Mouse (Mus musculus): ENCODE measurements around the gene Plet1. TPM values are rescaled to one million over a fixed set of nuclear protein-coding genes. Genes with fewer than 3 reads are reported as not detected.

Gene Plet1
- total RNA-seq, 1 experiment from 2014 or later, result 17.9 TPM

- ATAC-seq (ENCODE audit: extremely low read depth, insufficient number of reproducible peaks, low FRiP score, poor library complexity, severe bottlenecking), result no peak; the same call in 1 of the 2 replicates
These were observed 33.5 kb downstream of the Plet1 start for GRCm38 (mm10) chr9:50527860-50528259.

GRCm38 (mm10) chr9:50528293-50528892 is 34.1 kb downstream of the Plet1 start, which contains the start of gene Pts:
TSS of gene Pts (minus strand) at chr9:50528724.
- ATAC-seq (ENCODE audit: extremely low read depth, insufficient number of reproducible peaks, low FRiP score, poor library complexity, severe bottlenecking), result peak; percentile 88

GRCm38 (mm10) chr9:50530890-50531289 is 36.6 kb downstream of the Plet1 start:
- ATAC-seq (ENCODE audit: extremely low read depth, insufficient number of reproducible peaks, low FRiP score, poor library complexity, severe bottlenecking), result no peak

GRCm38 (mm10) chr9:50533328-50533727 is 39.0 kb downstream of the Plet1 start:
- peak; percentile 52 for ATAC-seq (ENCODE audit: extremely low read depth, insufficient number of reproducible peaks, low FRiP score, poor library complexity, severe bottlenecking)

- ATAC-seq (ENCODE audit: extremely low read depth, insufficient number of reproducible peaks, low FRiP score, poor library complexity, severe bottlenecking), result no peak
These were observed 39.5 kb downstream of the Plet1 start for GRCm38 (mm10) chr9:50533791-50534190.

- no peak for ATAC-seq (ENCODE audit: extremely low read depth, insufficient number of reproducible peaks, low FRiP score, poor library complexity, severe bottlenecking)
These were observed 41.6 kb downstream of the Plet1 start for GRCm38 (mm10) chr9:50535930-50536329.

GRCm38 (mm10) chr9:50536603-50537135 is 42.3 kb downstream of the Plet1 start:
- ATAC-seq (ENCODE audit: extremely low read depth, insufficient number of reproducible peaks, low FRiP score, poor library complexity, severe bottlenecking), result no peak

GRCm38 (mm10) chr9:50537295-50537694 is 43.0 kb downstream of the Plet1 start:
- ATAC-seq (ENCODE audit: extremely low read depth, insufficient number of reproducible peaks, low FRiP score, poor library complexity, severe bottlenecking), result no peak

GRCm38 (mm10) chr9:50540170-50540569 is 45.8 kb downstream of the Plet1 start:
- 0 out of 2 replicates have a peak, but pooled peaks have one; percentile 44 for ATAC-seq (ENCODE audit: extremely low read depth, insufficient number of reproducible peaks, low FRiP score, poor library complexity, severe bottlenecking)

GRCm38 (mm10) chr9:50542401-50542800 is 48.1 kb downstream of the Plet1 start:
- ATAC-seq (ENCODE audit: extremely low read depth, insufficient number of reproducible peaks, low FRiP score, poor library complexity, severe bottlenecking), result no peak

GRCm38 (mm10) chr9:50547859-50548478 is 53.6 kb downstream of the Plet1 start:
- ATAC-seq (ENCODE audit: extremely low read depth, insufficient number of reproducible peaks, low FRiP score, poor library complexity, severe bottlenecking), result peak; percentile 93

- ATAC-seq (ENCODE audit: extremely low read depth, insufficient number of reproducible peaks, low FRiP score, poor library complexity, severe bottlenecking), result no peak
These were observed 54.6 kb downstream of the Plet1 start for GRCm38 (mm10) chr9:50548936-50549335.

- no peak for ATAC-seq (ENCODE audit: extremely low read depth, insufficient number of reproducible peaks, low FRiP score, poor library complexity, severe bottlenecking)
These were observed 57.9 kb downstream of the Plet1 start for GRCm38 (mm10) chr9:50552206-50552605.

- ATAC-seq (ENCODE audit: extremely low read depth, insufficient number of reproducible peaks, low FRiP score, poor library complexity, severe bottlenecking), result peak; percentile 17; the same call in 1 of the 2 replicates
These were observed 59.2 kb downstream of the Plet1 start for GRCm38 (mm10) chr9:50553547-50553946.

GRCm38 (mm10) chr9:50554241-50555093 is 60.1 kb downstream of the Plet1 start, which contains the start of gene Il18:
TSS of gene Il18 (plus strand) at chr9:50554827.
- peak; percentile 80 for ATAC-seq (ENCODE audit: extremely low read depth, insufficient number of reproducible peaks, low FRiP score, poor library complexity, severe bottlenecking)

GRCm38 (mm10) chr9:50555094-50555446 is 60.7 kb downstream of the Plet1 start, which contains the start of gene Bco2:
TSS of gene Bco2 (minus strand) at chr9:50555181.
- no peak for ATAC-seq (ENCODE audit: extremely low read depth, insufficient number of reproducible peaks, low FRiP score, poor library complexity, severe bottlenecking)
